Mouse (Mus musculus) layer of hippocampus, adult 18-20 months (tissue): ENCODE data around the gene Dusp6. TPM values are rescaled to one million over a fixed set of nuclear protein-coding genes. Genes with fewer than 3 reads are reported as not detected.

Experiments used
- DNase-seq, 2 experiments: peaks; one replicate each; pipeline ENCODE4 v3.0.0; 2022; ENCODE audit warnings: low spot score in 2 of 2
- total RNA-seq, 2 experiments: library from RNA; stranded (reverse); gene quantifications; 2 replicates each; pipeline ENCODE4 v1.2.3; 2021

Dusp6 gene
- total RNA-seq, 2 experiments from 2014 or later: 80.3 to 83.0 TPM

GRCm38 (mm10) chr10:99317057-99317456 is 54.0 kb downstream of the Dusp6 start:
- no peak for DNase-seq

Other genes with a start within 250 kb of the Dusp6 start
- gene Poc1b, start 156.2 kb upstream of the Dusp6 start, total RNA-seq: 1 to 10 TPM; 6.7 to 7.3 TPM
- 1 to 10 TPM; 2.7 to 3.1 TPM for gene Galnt4, start 155.1 kb upstream of the Dusp6 start, total RNA-seq
- not detected for gene Phxr2, start 136.9 kb upstream of the Dusp6 start, total RNA-seq